Mouse (Mus musculus) embryonic facial prominence, embryonic 10.5 days (tissue): ENCODE data around the gene Larp4b. TPM values are rescaled to one million over a fixed set of nuclear protein-coding genes. Genes with fewer than 3 reads are reported as not detected.

Experiments
- DNase-seq: peaks from one replicate; pipeline ENCODE4 v3.0.0-alpha.2; 2017; ENCODE audit warnings: low spot score
- H3K27ac ChIP-seq: fragments of 300-500 bp; sonication (generic); replicated peaks from 2 replicates; pipeline ENCODE4 v1.5.1; 2016; ENCODE audit warnings: mild to moderate bottlenecking
- H3K27me3 ChIP-seq: fragments of 300-500 bp; sonication (generic); replicated peaks from 2 replicates; pipeline ENCODE4 v1.6.1; 2016; ENCODE audit warnings: low read depth, mild to moderate bottlenecking; ENCODE audit not compliant: poor library complexity, severe bottlenecking
- H3K36me3 ChIP-seq: fragments of 300-500 bp; sonication (generic); replicated peaks from 2 replicates; pipeline ENCODE4 v1.6.1; 2016; ENCODE audit warnings: mild to moderate bottlenecking, moderate library complexity
- H3K4me1 ChIP-seq: fragments of 300-500 bp; sonication (generic); 2 replicates; pipeline ENCODE4 v1.6.1; 2016
- H3K4me3 ChIP-seq: fragments of 300-500 bp; sonication (generic); 2 replicates; pipeline ENCODE4 v1.5.1; 2016; ENCODE audit warnings: mild to moderate bottlenecking, moderate library complexity
- H3K9me3 ChIP-seq: fragments of 300-500 bp; sonication (generic); 2 replicates; pipeline ENCODE4 v1.6.1; 2016; ENCODE audit warnings: mild to moderate bottlenecking
- WGBS: fragments of 180-500 bp; shearing (Covaris S2); methylation state at CpG from one replicate; pipeline ENCODE4 v1.1.7; 2016; 5-methylcytosine and 5-hydroxymethylcytosine counted together
- polyA plus RNA-seq: library from polyadenylated mRNA; unstranded; fragments of >200 nt; fragmentation: Nextera tagmentation; extraction: Ambion mirVana; gene quantifications from 2 replicates; pipeline ENCODE4 v1.2.1, GENCODE M21; 2016

Larp4b gene
- polyA plus RNA-seq, 1 experiment from 2014 or later: 34.3 TPM

- H3K9me3 ChIP-seq: no peaks in the 10 kb centered on the region
- H3K4me3 ChIP-seq: no peak overlapping the region
- H3K4me1 ChIP-seq: peaks cover 34% of the 10 kb centered on the region
- no peak for DNase-seq
- H3K27ac ChIP-seq: peak overlapping the region; percentile 19; the same call in 1 of the 2 replicates
- no peaks in the 10 kb centered on the region for H3K27me3 ChIP-seq
- 59% methylated on average over 22 of the region's 22 CpGs for WGBS
- no peaks in the 10 kb centered on the region for H3K36me3 ChIP-seq
Observed at GRCm38 (mm10) chr13:9187566-9188530, 94.2 kb downstream of the Larp4b start.

GRCm38 (mm10) chr13:9189481-9189880 is 95.8 kb downstream of the Larp4b start:
- H3K36me3 ChIP-seq: no peaks in the 10 kb centered on the region
- DNase-seq: no peak
- peaks cover 37% of the 10 kb centered on the region for H3K4me1 ChIP-seq
- WGBS: 87% methylated on average over 5 of the region's 5 CpGs
- no peak overlapping the region for H3K4me3 ChIP-seq
- H3K9me3 ChIP-seq: no peaks in the 10 kb centered on the region
- no peak overlapping the region for H3K27ac ChIP-seq
- H3K27me3 ChIP-seq: no peaks in the 10 kb centered on the region

- no peaks in the 10 kb centered on the region for H3K9me3 ChIP-seq
- no peak for DNase-seq
- 47% methylated on average over 15 of the region's 15 CpGs for WGBS
- no peak overlapping the region for H3K27ac ChIP-seq
- H3K27me3 ChIP-seq: no peaks in the 10 kb centered on the region
- H3K4me1 ChIP-seq: peaks cover 37% of the 10 kb centered on the region
- 0 out of 2 replicates have a peak overlapping the region, but pooled peaks have one; percentile 5 for H3K4me3 ChIP-seq
- no peaks in the 10 kb centered on the region for H3K36me3 ChIP-seq
Observed at GRCm38 (mm10) chr13:9191172-9192140, 97.8 kb downstream of the Larp4b start.

- WGBS: 16% methylated on average over 9 of the region's 9 CpGs
- Histone ChIP-seq H3K4me3 (no peak overlapping the region), H3K9me3 (no peaks in the 10 kb centered on the region), H3K4me1 (peaks cover 32% of the 10 kb centered on the region), H3K27ac (no peak overlapping the region), H3K36me3 (no peaks in the 10 kb centered on the region), H3K27me3 (0 out of 2 replicates have a peak, but pooled peaks cover under 1% of the 10 kb centered on the region)
- DNase-seq: peak; percentile 35
Observed at GRCm38 (mm10) chr13:9192797-9193330, 99.2 kb downstream of the Larp4b start.

- Histone ChIP-seq H3K4me3 (no peak overlapping the region), H3K4me1 (peaks cover 27% of the 10 kb centered on the region)
- 84% methylated on average over 4 of the region's 4 CpGs for WGBS
Observed at GRCm38 (mm10) chr13:9194656-9195055, 101.0 kb downstream of the Larp4b start.

GRCm38 (mm10) chr13:9195565-9195964 is 101.9 kb downstream of the Larp4b start:
- Histone ChIP-seq H3K27me3 (0 out of 2 replicates have a peak, but pooled peaks cover 3% of the 10 kb centered on the region), H3K4me1 (peaks cover 27% of the 10 kb centered on the region), H3K36me3 (no peaks in the 10 kb centered on the region), H3K4me3 (no peak overlapping the region), H3K9me3 (no peaks in the 10 kb centered on the region), H3K27ac (no peak overlapping the region)
- DNase-seq: no peak
- WGBS: 65% methylated on average over 4 of the region's 4 CpGs

More at GRCm38 (mm10) chr13:9194656-9195055, 101.0 kb downstream of the Larp4b start:
- no peaks in the 10 kb centered on the region for H3K9me3 ChIP-seq
- H3K36me3 ChIP-seq: no peaks in the 10 kb centered on the region
- H3K27ac ChIP-seq: no peak overlapping the region
- 0 out of 2 replicates have a peak, but pooled peaks cover 3% of the 10 kb centered on the region for H3K27me3 ChIP-seq
- no peak for DNase-seq

GRCm38 (mm10) chr13:9198106-9198505 is 104.4 kb downstream of the Larp4b start:
- 81% methylated on average over 3 of the region's 3 CpGs for WGBS

GRCm38 (mm10) chr13:9198728-9199464 is 105.2 kb downstream of the Larp4b start:
- H3K9me3 ChIP-seq: no peaks in the 10 kb centered on the region
- H3K4me3 ChIP-seq: peak overlapping the region; percentile 37
- 0 out of 2 replicates have a peak, but pooled peaks cover 3% of the 10 kb centered on the region for H3K27me3 ChIP-seq
- H3K36me3 ChIP-seq: no peaks in the 10 kb centered on the region
- WGBS: 42% methylated on average over 19 of the region's 19 CpGs
- no peak overlapping the region for H3K27ac ChIP-seq
- H3K4me1 ChIP-seq: peaks cover 11% of the 10 kb centered on the region
- peak; percentile 29 for DNase-seq

More at GRCm38 (mm10) chr13:9198106-9198505, 104.4 kb downstream of the Larp4b start:
- Histone ChIP-seq H3K27me3 (0 out of 2 replicates have a peak, but pooled peaks cover 3% of the 10 kb centered on the region), H3K4me1 (peaks cover 12% of the 10 kb centered on the region), H3K36me3 (no peaks in the 10 kb centered on the region), H3K27ac (no peak overlapping the region), H3K9me3 (no peaks in the 10 kb centered on the region), H3K4me3 (no peak overlapping the region)
- DNase-seq: no peak

GRCm38 (mm10) chr13:9199465-9199844 is 105.8 kb downstream of the Larp4b start:
- H3K27ac ChIP-seq: no peak overlapping the region
- H3K36me3 ChIP-seq: no peaks in the 10 kb centered on the region
- H3K4me1 ChIP-seq: peaks cover 11% of the 10 kb centered on the region
- WGBS: 40% methylated on average over 2 of the region's 2 CpGs
- no peak for DNase-seq
- H3K4me3 ChIP-seq: peak overlapping the region; percentile 37
- 0 out of 2 replicates have a peak, but pooled peaks cover 3% of the 10 kb centered on the region for H3K27me3 ChIP-seq
- no peaks in the 10 kb centered on the region for H3K9me3 ChIP-seq

GRCm38 (mm10) chr13:9222761-9223405 is 129.2 kb downstream of the Larp4b start:
- H3K36me3 ChIP-seq: no peaks in the 10 kb centered on the region
- 86% methylated on average over 9 of the region's 9 CpGs for WGBS
- H3K27me3 ChIP-seq: no peaks in the 10 kb centered on the region
- DNase-seq: no peak
- H3K4me3 ChIP-seq: no peak overlapping the region
- no peaks in the 10 kb centered on the region for H3K4me1 ChIP-seq
- peaks cover 5% of the 10 kb centered on the region; the same call in 1 of the 2 replicates for H3K9me3 ChIP-seq
- no peak overlapping the region for H3K27ac ChIP-seq
